Mouse (Mus musculus) Patski (cell line): ENCODE data around the gene Traip. TPM values are rescaled to one million over a fixed set of nuclear protein-coding genes. Genes with fewer than 3 reads are reported as not detected.

Experiments used
- ATAC-seq: fragments of 100-300 bp; one replicate; pipeline ENCODE4 v1.8.0; 2021
- CTCF ChIA-PET: fragments of 350-600 bp; sonication (Branson Sonifier 250); formaldehyde crosslinking; loops from one replicate; lab custom pipeline; 2022; ENCODE audit warnings: inconsistent platforms; lab: Charles Lee
- POLR2A ChIA-PET: fragments of 350-600 bp; sonication (Branson Sonifier 250); formaldehyde crosslinking; loops from one replicate; lab custom pipeline; 2022; ENCODE audit warnings: antibody characterized with exemption, inconsistent platforms; lab: Charles Lee
- DNase-seq: peaks from one replicate; pipeline ENCODE4 v3.0.0-alpha.2; 2011; ENCODE audit warnings: low read depth, low spot score
- H3K27me3 ChIP-seq: fragments of 371-371 bp; one replicate; pipeline ENCODE4 v1.5.1; 2021
- CTCF ChIP-seq: fragments of 100-300 bp; IDR thresholded peaks from one replicate; pipeline ENCODE4 v1.5.1; 2021
- in situ Hi-C: fragments of 300-500 bp; cut with MboI; formaldehyde crosslinking; loops from 3 replicates; pipeline ENCODE4 v1.11.1; 2018; ENCODE audit warnings: low pct_unique_long_range_greater_than_20kb, mixed read lengths
- polyA plus RNA-seq: library from polyadenylated mRNA; unstranded; gene quantifications from one replicate; pipeline ENCODE4 v1.2.3, GENCODE M21; 2021

The Traip gene
- polyA plus RNA-seq, 1 experiment from 2014 or later: 7.3 TPM

GRCm38 (mm10) chr9:107964681-107965080, 14.7 kb downstream of the Traip start:
- TF ChIP-seq CTCF: no peak
- DNase-seq: no peak
- no peak for ATAC-seq
- POLR2A ChIA-PET: interaction anchor here (1.5 kb wide), 1 partner anchor 8 kb away, joined by 3 read pairs; no protein-coding TSS in a partner anchor
- in situ Hi-C loops: loop anchor here (5.0 kb wide), 2 partner anchors 57 to 93 kb away; partner anchors contain the start of gene Mst1r
- no peaks in the 10 kb centered on the region for H3K27me3 ChIP-seq
- CTCF ChIA-PET: interaction anchor here (0.9 to 1.3 kb wide), 2 partner anchors 89 to 102 kb away, joined by 3 read pairs; partner anchors contain the start of gene Amigo3

- POLR2A ChIA-PET: no interaction called here
- DNase-seq (no peak), ATAC-seq (no peak)
- CTCF ChIA-PET: interaction anchor here (1.1 to 1.4 kb wide), 2 partner anchors 60 to 62 kb away, joined by 3 to 4 read pairs; partner anchors contain the start of gene Mst1r
- in situ Hi-C loops: loop anchor here (5.0 kb wide), 1 partner anchor 91 kb away; no protein-coding TSS in a partner anchor
- no peak for TF ChIP-seq CTCF
- H3K27me3 ChIP-seq: no peaks in the 10 kb centered on the region
Observed at GRCm38 (mm10) chr9:107966676-107967075, 16.7 kb downstream of the Traip start.

- DNase-seq (no peak), ATAC-seq (no peak)
- in situ Hi-C loops: loop anchor here (5.0 kb wide), 1 partner anchor 90 kb away; no protein-coding TSS in a partner anchor
- POLR2A ChIA-PET: no interaction called here
- H3K27me3 ChIP-seq: no peaks in the 10 kb centered on the region
- no peak for TF ChIP-seq CTCF
- CTCF ChIA-PET: interaction anchor here (1.1 to 1.4 kb wide), 2 partner anchors 60 to 63 kb away, joined by 3 to 4 read pairs; partner anchors contain the start of gene Mst1r
Observed at GRCm38 (mm10) chr9:107967437-107967836, 17.5 kb downstream of the Traip start.

- CTCF ChIA-PET: interaction anchor here (1.0 kb wide), 1 partner anchor 85 kb away, joined by 3 read pairs; the partner anchor contains the start of gene Amigo3
- no peaks in the 10 kb centered on the region for H3K27me3 ChIP-seq
- TF ChIP-seq CTCF: no peak
- ATAC-seq: no peak
- in situ Hi-C loops: loop anchor here (5.0 kb wide), 1 partner anchor 89 kb away; no protein-coding TSS in a partner anchor
- DNase-seq: no peak
- POLR2A ChIA-PET: no interaction called here
Observed at GRCm38 (mm10) chr9:107968531-107968930, 18.6 kb downstream of the Traip start.

- H3K27me3 ChIP-seq: no peaks in the 10 kb centered on the region
- ATAC-seq (no peak), DNase-seq (no peak)
- CTCF ChIA-PET: no interaction called here
- in situ Hi-C loops: no loop called here
- TF ChIP-seq CTCF: no peak
- POLR2A ChIA-PET: no interaction called here
Observed at GRCm38 (mm10) chr9:107970311-107970710, 20.4 kb downstream of the Traip start.

- ATAC-seq (no peak), DNase-seq (no peak)
- in situ Hi-C loops: no loop called here
- ChIA-PET POLR2A (interaction anchor here (0.5 to 1.3 kb wide), 3 partner anchors 8 to 141 kb away, joined by 3 read pairs; no protein-coding TSS in a partner anchor), CTCF (interaction anchor here (1.0 to 1.2 kb wide), 2 partner anchors 15 to 68 kb away, joined by 3 read pairs; no protein-coding TSS in a partner anchor)
- no peaks in the 10 kb centered on the region for H3K27me3 ChIP-seq
- no peak for TF ChIP-seq CTCF
Observed at GRCm38 (mm10) chr9:107971690-107972541, 22.0 kb downstream of the Traip start.

GRCm38 (mm10) chr9:107974491-107975171, 24.7 kb downstream of the Traip start:
- no peaks in the 10 kb centered on the region for H3K27me3 ChIP-seq
- TF ChIP-seq CTCF: no peak
- CTCF ChIA-PET: interaction anchor here (0.7 to 2.5 kb wide), 4 partner anchors 8 to 12 kb away, joined by 3 to 12 read pairs (median 3); partner anchors contain the start of genes Gm20661 and Inka1
- in situ Hi-C loops: no loop called here
- no peak for DNase-seq
- POLR2A ChIA-PET: interaction anchor here (0.7 kb wide), 2 partner anchors 9 to 228 kb away, joined by 9 to 12 read pairs; no protein-coding TSS in a partner anchor
- ATAC-seq: no peak

- in situ Hi-C loops: no loop called here
- no peaks in the 10 kb centered on the region for H3K27me3 ChIP-seq
- DNase-seq: no peak
- POLR2A ChIA-PET: interaction anchor here (1.0 to 1.6 kb wide), 2 partner anchors 8 to 27 kb away, joined by 3 to 4 read pairs; partner anchors contain the start of gene Ip6k1
- TF ChIP-seq CTCF: no peak
- ATAC-seq: peak; percentile 73
- CTCF ChIA-PET: interaction anchor here (0.9 to 2.5 kb wide), 5 partner anchors 10 to 77 kb away, joined by 3 to 12 read pairs (median 5); partner anchors contain the start of genes Amigo3 and Inka1
Observed at GRCm38 (mm10) chr9:107975399-107976386, 25.8 kb downstream of the Traip start, which contains the start of gene Uba7. Gene Uba7 (plus strand): TSS chr9:107975505.

GRCm38 (mm10) chr9:107978815-107979214, 28.9 kb downstream of the Traip start:
- DNase-seq (no peak), ATAC-seq (no peak)
- TF ChIP-seq CTCF: no peak
- CTCF ChIA-PET: no interaction called here
- POLR2A ChIA-PET: no interaction called here
- no peaks in the 10 kb centered on the region for H3K27me3 ChIP-seq
- in situ Hi-C loops: no loop called here
